Mouse (Mus musculus) midbrain, postnatal 0 days (tissue): ENCODE data around the gene Hivep1. TPM values are rescaled to one million over a fixed set of nuclear protein-coding genes. Genes with fewer than 3 reads are reported as not detected.

ENCODE experiments used
- ATAC-seq: fragments of 200-750 bp; cut with Nextera tagmentation; 2 replicates; pipeline ENCODE4 v1.8.0; 2017; ENCODE audit warnings: moderate number of reproducible peaks, mild to moderate bottlenecking, moderate TSS enrichment, moderate library complexity; ENCODE audit not compliant: low FRiP score
- DNase-seq: peaks from one replicate; pipeline ENCODE4 v3.0.0-alpha.2; 2015; ENCODE audit warnings: low spot score
- H3K27ac ChIP-seq: fragments of 300-500 bp; sonication (generic); 2 replicates; pipeline ENCODE4 v1.5.1; 2014; ENCODE audit warnings: low read depth, mild to moderate bottlenecking, low read length, mixed read lengths
- H3K27me3 ChIP-seq: fragments of 300-500 bp; sonication (generic); 2 replicates; pipeline ENCODE4 v1.6.1; 2014; ENCODE audit warnings: low read length, control low read depth, mixed read lengths; ENCODE audit not compliant: insufficient read depth
- H3K36me3 ChIP-seq: fragments of 300-500 bp; sonication (generic); 2 replicates; pipeline ENCODE4 v1.6.1; 2014; ENCODE audit warnings: low read length, control low read depth, mixed read lengths; ENCODE audit not compliant: insufficient read depth
- H3K4me1 ChIP-seq: fragments of 300-500 bp; sonication (generic); 2 replicates; pipeline ENCODE4 v1.6.1; 2014; ENCODE audit warnings: mild to moderate bottlenecking, control low read depth, antibody characterized with exemption, low read length, mixed read lengths; ENCODE audit not compliant: insufficient read depth
- H3K4me2 ChIP-seq: fragments of 300-500 bp; sonication (generic); 2 replicates; pipeline ENCODE4 v1.6.1; 2014; ENCODE audit warnings: low read depth, mild to moderate bottlenecking, low read length, mixed read lengths; ENCODE audit not compliant: poor library complexity, severe bottlenecking
- H3K4me3 ChIP-seq: fragments of 300-500 bp; sonication (generic); 2 replicates; pipeline ENCODE4 v1.5.1; 2014; ENCODE audit warnings: low read depth, mild to moderate bottlenecking, low read length, moderate library complexity
- H3K9ac ChIP-seq: fragments of 300-500 bp; sonication (generic); replicated peaks from 2 replicates; pipeline ENCODE4 v1.6.1; 2014; ENCODE audit warnings: mild to moderate bottlenecking, low read length, moderate library complexity, mixed read lengths; ENCODE audit not compliant: poor library complexity, severe bottlenecking
- H3K9me3 ChIP-seq: fragments of 300-500 bp; sonication (generic); 2 replicates; pipeline ENCODE4 v1.6.1; 2016; ENCODE audit warnings: low read length, control low read depth
- CTCF ChIP-seq: IDR thresholded peaks from 2 replicates; pipeline ENCODE4 v1.5.1; 2016; ENCODE audit warnings: antibody characterized with exemption, mild to moderate bottlenecking
- WGBS: fragments of 180-500 bp; shearing (Covaris S2); extraction: QIAGEN DNeasy Blood & Tissue Kit; methylation state at CpG from one replicate; pipeline ENCODE4 v1.1.7; 2014; 5-methylcytosine and 5-hydroxymethylcytosine counted together
- polyA plus RNA-seq: library from polyadenylated mRNA; unstranded; fragments of >200 nt; fragmentation: Nextera tagmentation; extraction: Ambion mirVana; gene quantifications from 2 replicates; pipeline ENCODE4 v1.2.1, GENCODE M21; 2015
- total RNA-seq: library from RNA; depleted of rRNA; stranded (reverse); fragments of >200 nt; gene quantifications from 2 replicates; pipeline ENCODE4 v1.2.3, GENCODE M21; 2014

The Hivep1 gene
- total and polyA plus RNA-seq, 2 experiments from 2014 or later: 19.5 to 38.0 TPM

GRCm38 (mm10) chr13:42093268-42094042 is 41.6 kb downstream of the Hivep1 start:
- Histone ChIP-seq H3K4me2 (no peak overlapping the region), H3K36me3 (peaks cover 2% of the 10 kb centered on the region; the same call in 1 of the 2 replicates), H3K27me3 (no peaks in the 10 kb centered on the region), H3K27ac (no peak overlapping the region), H3K9ac (no peak overlapping the region), H3K9me3 (no peaks in the 10 kb centered on the region), H3K4me3 (no peak overlapping the region), H3K4me1 (no peaks in the 10 kb centered on the region)
- no peak for ATAC-seq
- DNase-seq: no peak
- no peak for TF ChIP-seq CTCF
- WGBS: 59% methylated on average over 12 of the region's 12 CpGs

- no peak for DNase-seq
- no peak for TF ChIP-seq CTCF
- H3K9me3 ChIP-seq: no peaks in the 10 kb centered on the region
- H3K9ac ChIP-seq: no peak overlapping the region
- ATAC-seq: no peak
- H3K4me2 ChIP-seq: no peak overlapping the region
- H3K4me3 ChIP-seq: no peak overlapping the region
- peaks cover 4% of the 10 kb centered on the region; the same call in 1 of the 2 replicates for H3K4me1 ChIP-seq
- H3K27ac ChIP-seq: no peak overlapping the region
- no peaks in the 10 kb centered on the region for H3K27me3 ChIP-seq
- no peaks in the 10 kb centered on the region for H3K36me3 ChIP-seq
- 73% methylated on average over 10 of the region's 10 CpGs for WGBS
Observed at GRCm38 (mm10) chr13:42095826-42096515, 44.1 kb downstream of the Hivep1 start.

- H3K36me3 ChIP-seq: no peaks in the 10 kb centered on the region
- H3K4me2 ChIP-seq: no peak overlapping the region
- TF ChIP-seq CTCF: no peak
- H3K27ac ChIP-seq: no peak overlapping the region
- ATAC-seq (no peak), DNase-seq (no peak)
- H3K4me1 ChIP-seq: peaks cover 8% of the 10 kb centered on the region; the same call in 1 of the 2 replicates
- no peak overlapping the region for H3K9ac ChIP-seq
- H3K27me3 ChIP-seq: no peaks in the 10 kb centered on the region
- no peak overlapping the region for H3K4me3 ChIP-seq
- no peaks in the 10 kb centered on the region for H3K9me3 ChIP-seq
Observed at GRCm38 (mm10) chr13:42097109-42097508, 45.3 kb downstream of the Hivep1 start.

GRCm38 (mm10) chr13:42098522-42098921 is 46.7 kb downstream of the Hivep1 start:
- 100% methylated on average over 1 of the region's 1 CpGs for WGBS
- H3K4me1 ChIP-seq: peaks cover 13% of the 10 kb centered on the region
- H3K27ac ChIP-seq: no peak overlapping the region
- no peak overlapping the region for H3K4me2 ChIP-seq
- ATAC-seq (no peak), DNase-seq (no peak)
- H3K36me3 ChIP-seq: no peaks in the 10 kb centered on the region
- no peak overlapping the region for H3K9ac ChIP-seq
- no peaks in the 10 kb centered on the region for H3K27me3 ChIP-seq
- no peaks in the 10 kb centered on the region for H3K9me3 ChIP-seq
- TF ChIP-seq CTCF: peak; percentile 49
- no peak overlapping the region for H3K4me3 ChIP-seq

DNA sequence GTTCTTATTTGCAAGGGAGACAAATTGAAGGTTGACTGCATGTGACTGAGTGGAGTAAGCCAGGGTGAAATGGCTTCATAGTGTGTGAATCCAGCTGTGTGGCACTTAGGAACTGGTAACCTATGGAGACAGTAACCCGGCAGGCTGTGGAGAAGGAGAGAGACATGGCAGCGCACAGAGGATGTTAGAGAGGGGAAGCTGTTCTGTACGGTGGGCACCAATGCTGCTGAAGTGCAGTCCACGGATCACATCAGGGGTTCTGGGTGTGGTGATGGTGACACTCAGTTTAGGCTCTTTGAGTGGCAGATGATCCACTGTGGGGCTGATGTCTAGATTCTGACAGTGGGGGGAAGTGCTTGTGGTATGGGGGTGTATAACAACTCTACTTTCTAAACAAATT is 47.7 kb downstream of the Hivep1 start:
- Histone ChIP-seq H3K9ac (no peak overlapping the region), H3K36me3 (no peaks in the 10 kb centered on the region), H3K27me3 (no peaks in the 10 kb centered on the region), H3K4me2 (no peak overlapping the region), H3K9me3 (no peaks in the 10 kb centered on the region), H3K27ac (no peak overlapping the region), H3K4me3 (no peak overlapping the region), H3K4me1 (peaks cover 16% of the 10 kb centered on the region)
- DNase-seq (no peak), ATAC-seq (no peak)
- TF ChIP-seq CTCF: no peak
- 87% methylated on average over 4 of the region's 4 CpGs for WGBS
